Mouse (Mus musculus): Measurements from ENCODE around the gene Igf2bp1. TPM values are rescaled to one million over a fixed set of nuclear protein-coding genes. Genes with fewer than 3 reads are reported as not detected.

The Igf2bp1 gene
- 80.6 and 83.9 TPM in 2 replicates for polyA plus RNA-seq (2014; fragmentation: Nextera tagmentation; extraction: Ambion mirVana)

- Histone ChIP-seq H3K4me2 (replicated peaks; ENCODE audit: low read depth, low read length) (peak within 1 kb of the TSS; percentile 88), H3K4me3 (ENCODE audit: low read depth, low read length) (peak within 1 kb of the TSS; percentile 97), H3K9me3 (ENCODE audit: control insufficient read depth, low read length) (no peaks in the 10 kb centered on the region), H3K27me3 (ENCODE audit: control insufficient read depth, insufficient read depth, low read length) (no peaks in the 10 kb centered on the region), H3K36me3 (ENCODE audit: control insufficient read depth, insufficient read depth, low read length) (no peaks in the 10 kb centered on the region), H3K9ac (ENCODE audit: low read depth, low read length) (peak within 1 kb of the TSS; percentile 99), H3K27ac (ENCODE audit: low read depth, low read length) (peak within 1 kb of the TSS; percentile 99), H3K4me1 (replicated peaks; ENCODE audit: control insufficient read depth, insufficient read depth, low read length) (peaks cover 6% of the 10 kb centered on the region)
- ATAC-seq (ENCODE audit: low FRiP score) (peak; percentile 74; the same call in 1 of the 2 replicates), DNase-seq (ENCODE audit: low spot score) (peak; percentile 82)
- WGBS: 1% methylated on average over 55 of the region's 74 CpGs
These were observed at the start of gene Igf2bp1 for GRCm38 (mm10) chr11:96005403-96006271. TSS of gene Igf2bp1 (minus strand) at chr11:96005940.

- WGBS: 93% methylated on average over 3 of the region's 3 CpGs
- no peaks in the 10 kb centered on the region for H3K9me3 ChIP-seq (ENCODE audit: control insufficient read depth, low read length)
- H3K27me3 ChIP-seq (ENCODE audit: control insufficient read depth, insufficient read depth, low read length): no peaks in the 10 kb centered on the region
- ATAC-seq (ENCODE audit: low FRiP score) (no peak), DNase-seq (ENCODE audit: low spot score) (no peak)
- no peak overlapping the region for H3K4me3 ChIP-seq (ENCODE audit: low read depth, low read length)
- H3K36me3 ChIP-seq (ENCODE audit: control insufficient read depth, insufficient read depth, low read length): peaks cover 22% of the 10 kb centered on the region; the same call in 1 of the 2 replicates
- H3K4me2 ChIP-seq (replicated peaks; ENCODE audit: low read depth, low read length): no peak overlapping the region
- no peaks in the 10 kb centered on the region for H3K4me1 ChIP-seq (replicated peaks; ENCODE audit: control insufficient read depth, insufficient read depth, low read length)
- H3K9ac ChIP-seq (ENCODE audit: low read depth, low read length): no peak overlapping the region
- H3K27ac ChIP-seq (ENCODE audit: low read depth, low read length): no peak overlapping the region
These were observed 45.1 kb upstream of the Igf2bp1 start for GRCm38 (mm10) chr11:96050854-96051253.

GRCm38 (mm10) chr11:96049939-96050338 is 44.2 kb upstream of the Igf2bp1 start:
- ATAC-seq (ENCODE audit: low FRiP score) (no peak), DNase-seq (ENCODE audit: low spot score) (no peak)
- Histone ChIP-seq H3K27me3 (ENCODE audit: control insufficient read depth, insufficient read depth, low read length) (no peaks in the 10 kb centered on the region), H3K4me1 (replicated peaks; ENCODE audit: control insufficient read depth, insufficient read depth, low read length) (no peaks in the 10 kb centered on the region), H3K4me2 (replicated peaks; ENCODE audit: low read depth, low read length) (no peak overlapping the region), H3K9me3 (ENCODE audit: control insufficient read depth, low read length) (no peaks in the 10 kb centered on the region), H3K36me3 (ENCODE audit: control insufficient read depth, insufficient read depth, low read length) (peaks cover 22% of the 10 kb centered on the region; the same call in 1 of the 2 replicates), H3K9ac (ENCODE audit: low read depth, low read length) (no peak overlapping the region), H3K27ac (ENCODE audit: low read depth, low read length) (no peak overlapping the region), H3K4me3 (ENCODE audit: low read depth, low read length) (no peak overlapping the region)
- 87% methylated on average over 4 of the region's 4 CpGs for WGBS

- no peak overlapping the region for H3K27ac ChIP-seq (ENCODE audit: low read depth, low read length)
- no peak overlapping the region for H3K4me3 ChIP-seq (ENCODE audit: low read depth, low read length)
- H3K27me3 ChIP-seq (ENCODE audit: control insufficient read depth, insufficient read depth, low read length): no peaks in the 10 kb centered on the region
- 87% methylated on average over 4 of the region's 4 CpGs for WGBS
- H3K4me2 ChIP-seq (replicated peaks; ENCODE audit: low read depth, low read length): no peak overlapping the region
- DNase-seq (ENCODE audit: low spot score) (no peak), ATAC-seq (ENCODE audit: low FRiP score) (no peak)
- no peaks in the 10 kb centered on the region for H3K9me3 ChIP-seq (ENCODE audit: control insufficient read depth, low read length)
- no peaks in the 10 kb centered on the region for H3K4me1 ChIP-seq (replicated peaks; ENCODE audit: control insufficient read depth, insufficient read depth, low read length)
- no peak overlapping the region for H3K9ac ChIP-seq (ENCODE audit: low read depth, low read length)
- H3K36me3 ChIP-seq (ENCODE audit: control insufficient read depth, insufficient read depth, low read length): peaks cover 19% of the 10 kb centered on the region; the same call in 1 of the 2 replicates
These were observed 42.0 kb upstream of the Igf2bp1 start for GRCm38 (mm10) chr11:96047469-96048373.

GRCm38 (mm10) chr11:96046793-96047192 is 41.1 kb upstream of the Igf2bp1 start:
- 81% methylated on average over 2 of the region's 2 CpGs for WGBS
- H3K9ac ChIP-seq (ENCODE audit: low read depth, low read length): no peak overlapping the region
- no peaks in the 10 kb centered on the region for H3K9me3 ChIP-seq (ENCODE audit: control insufficient read depth, low read length)
- H3K27ac ChIP-seq (ENCODE audit: low read depth, low read length): no peak overlapping the region
- DNase-seq (ENCODE audit: low spot score): no peak
- H3K27me3 ChIP-seq (ENCODE audit: control insufficient read depth, insufficient read depth, low read length): no peaks in the 10 kb centered on the region
- H3K4me3 ChIP-seq (ENCODE audit: low read depth, low read length): no peak overlapping the region
- peaks cover 18% of the 10 kb centered on the region; the same call in 1 of the 2 replicates for H3K36me3 ChIP-seq (ENCODE audit: control insufficient read depth, insufficient read depth, low read length)
- no peaks in the 10 kb centered on the region for H3K4me1 ChIP-seq (replicated peaks; ENCODE audit: control insufficient read depth, insufficient read depth, low read length)
- H3K4me2 ChIP-seq (replicated peaks; ENCODE audit: low read depth, low read length): no peak overlapping the region
- ATAC-seq (ENCODE audit: low FRiP score): no peak

GRCm38 (mm10) chr11:96046028-96046427 is 40.3 kb upstream of the Igf2bp1 start:
- peaks cover 16% of the 10 kb centered on the region; the same call in 1 of the 2 replicates for H3K36me3 ChIP-seq (ENCODE audit: control insufficient read depth, insufficient read depth, low read length)
- WGBS: 85% methylated on average over 8 of the region's 8 CpGs
- no peak overlapping the region for H3K9ac ChIP-seq (ENCODE audit: low read depth, low read length)
- H3K27ac ChIP-seq (ENCODE audit: low read depth, low read length): no peak overlapping the region
- no peaks in the 10 kb centered on the region for H3K4me1 ChIP-seq (replicated peaks; ENCODE audit: control insufficient read depth, insufficient read depth, low read length)
- H3K9me3 ChIP-seq (ENCODE audit: control insufficient read depth, low read length): no peaks in the 10 kb centered on the region
- H3K4me2 ChIP-seq (replicated peaks; ENCODE audit: low read depth, low read length): no peak overlapping the region
- no peaks in the 10 kb centered on the region for H3K27me3 ChIP-seq (ENCODE audit: control insufficient read depth, insufficient read depth, low read length)
- ATAC-seq (ENCODE audit: low FRiP score) (no peak), DNase-seq (ENCODE audit: low spot score) (no peak)
- no peak overlapping the region for H3K4me3 ChIP-seq (ENCODE audit: low read depth, low read length)

- Histone ChIP-seq H3K4me3 (ENCODE audit: low read depth, low read length) (no peak overlapping the region), H3K27ac (ENCODE audit: low read depth, low read length) (no peak overlapping the region), H3K36me3 (ENCODE audit: control insufficient read depth, insufficient read depth, low read length) (peaks cover 13% of the 10 kb centered on the region; the same call in 1 of the 2 replicates), H3K9me3 (ENCODE audit: control insufficient read depth, low read length) (no peaks in the 10 kb centered on the region), H3K27me3 (ENCODE audit: control insufficient read depth, insufficient read depth, low read length) (no peaks in the 10 kb centered on the region), H3K9ac (ENCODE audit: low read depth, low read length) (no peak overlapping the region), H3K4me2 (replicated peaks; ENCODE audit: low read depth, low read length) (no peak overlapping the region), H3K4me1 (replicated peaks; ENCODE audit: control insufficient read depth, insufficient read depth, low read length) (no peaks in the 10 kb centered on the region)
- WGBS: 87% methylated on average over 11 of the region's 11 CpGs
- ATAC-seq (ENCODE audit: low FRiP score) (no peak), DNase-seq (ENCODE audit: low spot score) (no peak)
These were observed 39.2 kb upstream of the Igf2bp1 start for GRCm38 (mm10) chr11:96044803-96045567.

- Histone ChIP-seq H3K36me3 (ENCODE audit: control insufficient read depth, insufficient read depth, low read length) (peaks cover 3% of the 10 kb centered on the region; the same call in 1 of the 2 replicates), H3K4me1 (replicated peaks; ENCODE audit: control insufficient read depth, insufficient read depth, low read length) (no peaks in the 10 kb centered on the region; the same call in 1 of the 2 replicates), H3K4me3 (ENCODE audit: low read depth, low read length) (no peak overlapping the region), H3K27ac (ENCODE audit: low read depth, low read length) (no peak overlapping the region), H3K27me3 (ENCODE audit: control insufficient read depth, insufficient read depth, low read length) (no peaks in the 10 kb centered on the region), H3K9me3 (ENCODE audit: control insufficient read depth, low read length) (no peaks in the 10 kb centered on the region), H3K4me2 (replicated peaks; ENCODE audit: low read depth, low read length) (no peak overlapping the region), H3K9ac (ENCODE audit: low read depth, low read length) (no peak overlapping the region)
- 96% methylated on average over 1 of the region's 1 CpGs for WGBS
- no peak for DNase-seq (ENCODE audit: low spot score)
- no peak for ATAC-seq (ENCODE audit: low FRiP score)
These were observed 32.8 kb upstream of the Igf2bp1 start for GRCm38 (mm10) chr11:96038560-96038959.

All from hindbrain, embryonic 11.5 days (tissue).